Comparison of ENCODE assay signal across 11 mouse cellular contexts in genomic region chr1:156090042-156090441, GRCm38 (mm10). TPM values are rescaled to one million over a fixed set of nuclear protein-coding genes. Genes with fewer than 3 reads are reported as not detected.
DNase-seq lines count a peak whose midpoint lies in the region; ATAC-seq and TF ChIP-seq lines count a peak whose summit lies in the region.
"Had no signal": no experiment of that assay in that cellular context is flagged by ENCODE, and none has a peak within 500 bp of the region (broad histone marks: within the 10 kb centered on the region; RNA-seq: fewer than 3 reads in every experiment).

No protein-coding gene starts in this region.

- H3K27me3 ChIP-seq in lung, embryonic 14.5 days (ENCODE audit: insufficient read depth, low read length) = no peaks in the 10 kb centered on the region
- H3K27me3 ChIP-seq in embryonic facial prominence, embryonic 10.5 days (replicated peaks; ENCODE audit: low read depth, poor library complexity, severe bottlenecking) = no peaks in the 10 kb centered on the region
- no peaks in the 10 kb centered on the region for H3K27me3 ChIP-seq in forebrain, postnatal 0 days (ENCODE audit: insufficient read depth, low read length)
- H3K27me3 ChIP-seq: embryonic facial prominence, embryonic 15.5 days had no signal

- TF ChIP-seq CTCF in lung, embryonic 14.5 days (IDR thresholded peaks at IDR 0.05; ENCODE audit: low read depth) = no peak
- no peak for TF ChIP-seq CTCF in forebrain, postnatal 0 days (IDR thresholded peaks at IDR 0.05; ENCODE audit: low read depth)

- H3K4me1 ChIP-seq in lung, embryonic 14.5 days (ENCODE audit: insufficient read depth) = no peaks in the 10 kb centered on the region
- H3K4me1 ChIP-seq in embryonic facial prominence, embryonic 10.5 days = peaks cover 15% of the 10 kb centered on the region
- H3K4me1 ChIP-seq in forebrain, postnatal 0 days (ENCODE audit: insufficient read depth) = no peaks in the 10 kb centered on the region
- H3K4me1 ChIP-seq: embryonic facial prominence, embryonic 15.5 days had no signal

- no peaks in the 10 kb centered on the region for H3K36me3 ChIP-seq in lung, embryonic 14.5 days (ENCODE audit: insufficient read depth)
- H3K36me3 ChIP-seq in embryonic facial prominence, embryonic 10.5 days (replicated peaks) = no peaks in the 10 kb centered on the region
- no peaks in the 10 kb centered on the region for H3K36me3 ChIP-seq in forebrain, postnatal 0 days (ENCODE audit: insufficient read depth)
- H3K36me3 ChIP-seq: embryonic facial prominence, embryonic 15.5 days; liver, embryonic 15.5 days had no signal

- no peak for DNase-seq in lung, embryonic 14.5 days
- no peak for DNase-seq in lung, postnatal 36 days
- peak; percentile 12 for DNase-seq in embryonic facial prominence, embryonic 10.5 days (ENCODE audit: low spot score)
- no peak for DNase-seq in forebrain, postnatal 0 days
- DNase-seq in mesoderm, embryonic 11.5 days (ENCODE audit: low read depth, low spot score) = peak; percentile 62
- no peak for DNase-seq in adrenal gland, adult (ENCODE audit: inconsistent age in 2 of 2, low spot score in 1 of 2)
- no peak for DNase-seq in left cerebral cortex, postnatal 10 days (ENCODE audit: extremely low spot score in 1 of 2, low spot score in 2 of 2)
- DNase-seq: cerebellum, adult 2 months; thymus, adult 18-20 months had no signal

- no peak overlapping the region for H3K4me2 ChIP-seq in lung, embryonic 14.5 days
- no peak overlapping the region for H3K4me2 ChIP-seq in forebrain, postnatal 0 days (ENCODE audit: low read depth)
- H3K4me2 ChIP-seq: embryonic facial prominence, embryonic 15.5 days; liver, embryonic 15.5 days had no signal

- 65% methylated on average over 4 of the region's 4 CpGs for WGBS in lung, embryonic 14.5 days
- WGBS in embryonic facial prominence, embryonic 10.5 days = 56% methylated on average over 4 of the region's 4 CpGs
- 48% methylated on average over 4 of the region's 4 CpGs for WGBS in forebrain, postnatal 0 days

- no peaks in the 10 kb centered on the region for H3K9me3 ChIP-seq in lung, embryonic 14.5 days (ENCODE audit: low read depth, low read length)
- H3K9me3 ChIP-seq in embryonic facial prominence, embryonic 10.5 days = no peaks in the 10 kb centered on the region
- no peaks in the 10 kb centered on the region for H3K9me3 ChIP-seq in forebrain, postnatal 0 days (ENCODE audit: low read length)
- H3K9me3 ChIP-seq: embryonic facial prominence, embryonic 15.5 days; liver, embryonic 15.5 days had no signal

- no peak overlapping the region for H3K27ac ChIP-seq in lung, embryonic 14.5 days (ENCODE audit: low read depth)
- H3K27ac ChIP-seq in embryonic facial prominence, embryonic 10.5 days (replicated peaks) = no peak overlapping the region
- H3K27ac ChIP-seq in forebrain, postnatal 0 days (ENCODE audit: low read depth, low read length) = no peak overlapping the region
- H3K27ac ChIP-seq: embryonic facial prominence, embryonic 15.5 days; liver, embryonic 15.5 days had no signal

- no peak overlapping the region for H3K4me3 ChIP-seq in lung, embryonic 14.5 days (ENCODE audit: low read depth, low read length)
- no peak overlapping the region for H3K4me3 ChIP-seq in embryonic facial prominence, embryonic 10.5 days
- no peak overlapping the region for H3K4me3 ChIP-seq in forebrain, postnatal 0 days (ENCODE audit: low read depth, low read length)
- H3K4me3 ChIP-seq: embryonic facial prominence, embryonic 15.5 days; liver, embryonic 15.5 days had no signal

- intact Hi-C loops in left cerebral cortex, postnatal 10 days (cut with DNase I) = no loop called here

- ATAC-seq in lung, embryonic 14.5 days (ENCODE audit: insufficient read depth) = peak; percentile 17; the same call in 1 of the 2 replicates
- ATAC-seq in forebrain, postnatal 0 days = peak; percentile 27; the same call in 1 of the 2 replicates

- no peak overlapping the region for H3K9ac ChIP-seq in lung, embryonic 14.5 days
- H3K9ac ChIP-seq in forebrain, postnatal 0 days = no peak overlapping the region
- H3K9ac ChIP-seq: embryonic facial prominence, embryonic 15.5 days; liver, embryonic 15.5 days had no signal

RNA-seq across cellular contexts. Expression of gene Tor1aip1, which starts 53.8 kb away (rescaled TPM):
- polyA plus RNA-seq in lung, embryonic 14.5 days (2014; fragmentation: Nextera tagmentation; extraction: Ambion mirVana) = 45.9 and 47.6 TPM in 2 replicates
- polyA plus RNA-seq in embryonic facial prominence, embryonic 10.5 days (2016; fragmentation: Nextera tagmentation; extraction: Ambion mirVana) = 37.0 and 38.8 TPM in 2 replicates
- 15.4 and 23.1 TPM in 2 replicates for total RNA-seq in forebrain, postnatal 0 days (2014; rRNA removed)
- polyA plus RNA-seq in forebrain, postnatal 0 days (2015; fragmentation: Nextera tagmentation; extraction: Ambion mirVana) = 19.3 and 20.4 TPM in 2 replicates
- 10 to 100 TPM; 18.1 to 21.3 TPM for total RNA-seq in left cerebral cortex, postnatal 10 days (2021)

RNA-seq across cellular contexts. Expression of gene Tor1aip2, which starts 54.8 kb away (rescaled TPM):
- 119 and 121 TPM in 2 replicates for polyA plus RNA-seq in lung, embryonic 14.5 days (2014; fragmentation: Nextera tagmentation; extraction: Ambion mirVana)
- polyA plus RNA-seq in embryonic facial prominence, embryonic 10.5 days (2016; fragmentation: Nextera tagmentation; extraction: Ambion mirVana) = 111 and 116 TPM in 2 replicates
- total RNA-seq in forebrain, postnatal 0 days (2014; rRNA removed) = 56.0 and 60.8 TPM in 2 replicates
- 43.3 and 50.3 TPM in 2 replicates for polyA plus RNA-seq in forebrain, postnatal 0 days (2015; fragmentation: Nextera tagmentation; extraction: Ambion mirVana)
- total RNA-seq in left cerebral cortex, postnatal 10 days (2021) = 10 to 100 TPM; 55.4 to 56.1 TPM

Comparison
In these comparisons a context has a peak if more than half of its experiments do, and no peak if none do; other contexts are left out.
1. DNase-seq: peak in embryonic facial prominence, embryonic 10.5 days (single experiment) and mesoderm, embryonic 11.5 days (single experiment); none in lung, embryonic 14.5 days (single experiment), lung, postnatal 36 days (single experiment), forebrain, postnatal 0 days (single experiment), adrenal gland, adult (0 of 2) and left cerebral cortex, postnatal 10 days (0 of 2).